Mouse (Mus musculus): ENCODE data around the gene H2-Q2.
"Not testable (repeated sequence)": the region's sequence is repeated elsewhere in the genome, so short reads cannot be mapped to it uniquely, and the experiment has no call there.

GRCm38 (mm10) chr17:35304921-35305320 lies 37.1 kb upstream of the H2-Q2 start:
- TF ChIP-seq CTCF, EP300 (IDR thresholded peaks at IDR 0.05; ENCODE audit: low read depth): not testable (repeated sequence)
